Mouse (Mus musculus) left cerebral cortex, postnatal 25 days (tissue): ENCODE data around the gene Hspb7. TPM values are rescaled to one million over a fixed set of nuclear protein-coding genes. Genes with fewer than 3 reads are reported as not detected.

Experiments
- DNase-seq, 2 experiments: peaks; one replicate each; pipeline ENCODE4 v3.0.0; 2022; ENCODE audit warnings: low spot score in 2 of 2, mixed read lengths in 1 of 2
- intact Hi-C: fragments of 180-260 bp; cut with DNase I; formaldehyde crosslinking; loops from one replicate; pipeline ENCODE4 v1.15.1; 2025
- total RNA-seq, 2 experiments: library from RNA; stranded (reverse); gene quantifications; 2 replicates each; pipeline ENCODE4 v1.2.3; 2021

Hspb7 gene
- total RNA-seq, result under 1 TPM; 0.39 to 0.66 TPM

DNA sequence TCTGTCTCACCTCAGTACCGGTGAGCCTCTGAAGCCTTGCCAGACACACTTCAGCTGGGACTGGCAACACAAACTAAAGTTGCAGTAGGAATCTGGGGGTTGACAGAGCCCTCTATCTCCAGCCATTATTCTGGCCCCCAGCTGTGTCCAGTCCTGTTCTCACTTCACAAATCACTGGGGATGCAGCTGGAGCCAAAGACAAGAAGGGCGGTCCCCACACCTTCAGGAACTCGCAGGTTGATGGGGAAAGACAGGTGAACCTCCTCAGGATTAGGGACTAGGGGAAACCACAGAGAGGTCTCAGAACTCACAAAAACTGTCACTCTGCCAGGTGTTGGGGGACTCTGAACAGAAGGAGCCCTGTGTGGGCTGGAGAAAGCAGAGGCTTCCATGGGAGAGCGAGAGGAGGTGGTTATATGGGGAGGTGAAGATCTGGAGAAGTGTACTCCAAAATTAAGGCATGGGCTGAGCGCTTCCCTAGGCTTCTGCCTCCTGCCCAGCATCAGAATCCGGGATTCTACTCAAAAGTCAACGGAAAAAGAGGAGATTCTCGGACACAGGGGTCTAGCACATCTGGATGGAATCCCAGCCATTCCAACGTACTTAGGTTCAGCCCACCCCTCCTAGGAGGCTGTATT lies at the start of gene Hspb7:
Hspb7 (plus strand) TSS at position 588 of the 638 bp plus-strand sequence.
- no peak for DNase-seq
- intact Hi-C loops, result no loop called here

GRCm38 (mm10) chr4:141372426-141372825 lies 48.2 kb upstream of the Hspb7 start:
- no peak for DNase-seq
- intact Hi-C loops, result no loop called here

DNA sequence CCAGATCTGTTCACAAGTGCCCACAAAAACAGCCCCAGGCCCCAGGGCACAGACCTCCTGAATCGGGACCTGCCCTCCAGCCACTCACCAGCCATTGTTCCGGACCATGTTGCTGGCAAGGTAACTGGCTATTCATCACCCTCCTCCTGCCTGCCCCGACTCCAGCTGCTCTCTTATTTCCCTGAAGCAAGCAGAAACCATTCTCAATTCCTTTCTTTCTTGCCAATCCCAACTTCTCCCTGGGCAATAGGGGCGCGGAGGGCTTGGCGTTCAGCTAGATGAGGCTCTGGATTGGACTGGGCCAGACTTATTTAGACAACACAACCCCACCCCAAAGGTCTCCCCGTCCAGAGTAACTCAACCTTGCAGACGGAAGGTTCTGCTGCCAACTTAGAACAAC lies 40.9 kb upstream of the Hspb7 start:
- no peak for DNase-seq
- intact Hi-C loops, result no loop called here

DNA sequence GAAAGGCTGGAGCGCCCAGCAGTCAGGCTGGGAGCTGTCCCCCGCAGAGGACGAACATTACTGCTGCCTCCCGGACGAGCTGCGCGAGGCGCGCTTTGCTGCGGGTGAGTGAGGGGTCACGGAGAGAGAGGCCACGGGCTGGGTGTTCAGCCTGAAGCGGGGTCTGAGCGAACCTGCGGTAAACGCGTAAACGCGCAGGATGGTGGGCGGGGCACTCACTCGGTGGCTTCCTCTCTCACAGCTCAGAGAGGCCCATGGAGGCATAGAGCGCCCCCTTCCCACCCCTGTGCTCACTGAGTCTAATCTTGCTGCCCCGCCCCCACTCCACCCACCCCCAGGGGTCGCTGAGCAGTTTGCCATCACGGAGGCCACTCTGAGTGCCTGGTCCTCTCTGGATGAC lies 38.2 kb upstream of the Hspb7 start:
- intact Hi-C loops, result no loop called here
- no peak for DNase-seq

DNA sequence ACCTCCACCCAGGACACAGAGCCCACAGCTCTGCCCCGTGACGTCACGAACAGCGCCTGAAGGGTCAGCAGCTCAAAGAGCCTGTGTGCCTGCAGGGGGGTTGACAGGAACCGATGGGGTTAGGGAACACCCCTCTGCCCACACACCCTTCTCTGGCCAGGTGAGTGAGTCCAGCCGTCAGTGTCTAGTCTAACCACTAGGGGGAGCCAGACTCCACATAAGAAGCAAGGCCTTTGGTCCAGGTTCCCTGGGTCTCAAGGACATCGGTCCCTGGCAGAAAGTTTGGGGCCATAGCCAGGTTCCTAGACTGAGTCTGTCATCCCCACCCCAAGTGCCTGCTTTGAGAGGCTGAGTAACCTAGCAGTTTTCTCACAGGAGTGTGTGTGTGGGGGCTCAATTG lies 35.3 kb upstream of the Hspb7 start:
- peak in 1 of 2 experiments; percentile 27 for DNase-seq
- intact Hi-C loops, result loop anchor here (5.0 kb wide), 1 partner anchor 462 kb away; the partner anchor contains the start of gene Ctrc

GRCm38 (mm10) chr4:141386150-141386549 lies 34.4 kb upstream of the Hspb7 start:
- intact Hi-C loops, result loop anchor here (2.0 to 5.0 kb wide), 2 partner anchors 189 to 461 kb away; partner anchors contain the start of gene Ctrc
- no peak for DNase-seq

DNA sequence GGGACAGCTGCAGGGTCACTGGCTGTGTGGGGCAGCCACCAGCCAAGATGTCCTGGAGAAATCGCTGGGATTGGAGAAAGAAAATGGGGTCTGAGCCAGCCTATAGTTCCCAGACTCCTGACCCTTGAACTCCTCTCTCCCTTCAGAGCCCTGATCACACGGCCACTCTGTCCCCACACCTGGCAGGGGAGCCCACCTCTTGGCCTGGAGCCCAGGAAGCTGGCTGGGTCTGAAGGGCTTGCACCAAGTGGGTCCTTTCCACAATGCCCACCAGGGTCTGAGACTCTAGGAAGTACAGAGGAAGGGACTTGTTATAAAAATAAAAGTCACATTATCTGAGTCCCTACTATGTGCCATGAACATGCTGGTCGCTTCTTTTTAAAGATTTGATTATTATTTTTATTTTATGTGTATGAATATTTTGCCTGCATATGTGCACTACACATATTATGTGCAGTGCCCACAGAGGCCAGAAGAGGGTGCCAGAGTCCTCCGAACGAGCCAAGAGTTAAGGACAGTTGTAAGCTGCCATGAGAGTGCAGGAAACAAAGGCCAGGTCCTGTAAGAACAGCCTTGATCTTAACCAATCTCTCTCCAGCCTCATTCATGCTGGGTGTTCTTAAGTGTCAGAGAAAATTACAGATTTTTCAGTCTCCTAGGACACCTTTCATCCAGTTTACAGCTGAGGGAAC lies 33.3 kb upstream of the Hspb7 start:
- peak; percentile 69 to 83 for DNase-seq
- intact Hi-C loops, result loop anchor here (2.0 to 5.0 kb wide), 2 partner anchors 188 to 460 kb away; partner anchors contain the start of gene Ctrc

- intact Hi-C loops, result loop anchor here (2.0 to 5.0 kb wide), 2 partner anchors 187 to 459 kb away; partner anchors contain the start of gene Ctrc
- no peak for DNase-seq
Measured at GRCm38 (mm10) chr4:141387933-141388332, 32.6 kb upstream of the Hspb7 start.

DNA sequence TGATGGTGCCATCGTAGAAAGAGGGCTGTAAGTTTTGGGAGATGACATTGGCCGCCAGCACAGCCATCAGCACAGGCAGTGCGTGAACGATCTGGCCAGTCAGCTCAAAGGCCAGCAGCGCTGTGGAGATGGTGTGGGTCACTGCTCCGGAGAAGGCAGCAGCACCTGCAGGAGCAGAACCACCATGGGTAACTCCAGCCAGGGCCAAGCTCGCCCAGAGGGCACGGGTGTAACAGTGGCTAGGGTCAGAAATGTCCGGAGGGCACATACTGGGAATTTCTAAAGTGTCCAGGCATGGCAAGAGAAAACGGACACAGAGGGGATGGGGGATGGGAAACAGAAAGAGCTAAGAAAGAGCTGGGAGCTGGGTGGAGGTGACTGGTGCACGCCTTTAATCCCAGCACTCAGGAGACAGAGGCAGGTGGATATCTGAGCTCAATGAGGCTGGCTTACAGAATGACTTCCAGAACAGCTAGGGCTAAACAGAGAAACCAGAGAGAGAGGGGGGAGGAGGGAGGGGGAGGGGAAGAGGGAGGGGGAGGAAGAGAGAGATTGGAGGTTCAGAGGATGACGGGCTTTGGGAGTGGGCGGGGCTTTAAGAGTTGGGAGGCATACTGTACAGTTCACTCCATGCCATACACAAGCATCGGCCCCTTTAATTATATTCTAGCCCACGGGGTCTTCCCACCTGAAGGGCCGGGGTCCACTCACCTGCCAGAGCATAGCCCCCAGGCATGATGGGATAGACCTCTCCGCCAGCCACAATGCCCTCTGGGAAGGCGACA lies 31.0 kb upstream of the Hspb7 start:
- no peak for DNase-seq
- intact Hi-C loops, result loop anchor here (5.0 kb wide), 1 partner anchor 458 kb away; the partner anchor contains the start of gene Ctrc

GRCm38 (mm10) chr4:141391293-141391692 lies 29.3 kb upstream of the Hspb7 start:
- DNase-seq, result no peak
- intact Hi-C loops, result no loop called here

- intact Hi-C loops, result no loop called here
- no peak for DNase-seq
Measured at GRCm38 (mm10) chr4:141394751-141395150, 25.8 kb upstream of the Hspb7 start.

- intact Hi-C loops, result no loop called here
- DNase-seq, result no peak
Measured at GRCm38 (mm10) chr4:141397861-141398260, 22.7 kb upstream of the Hspb7 start.

DNA sequence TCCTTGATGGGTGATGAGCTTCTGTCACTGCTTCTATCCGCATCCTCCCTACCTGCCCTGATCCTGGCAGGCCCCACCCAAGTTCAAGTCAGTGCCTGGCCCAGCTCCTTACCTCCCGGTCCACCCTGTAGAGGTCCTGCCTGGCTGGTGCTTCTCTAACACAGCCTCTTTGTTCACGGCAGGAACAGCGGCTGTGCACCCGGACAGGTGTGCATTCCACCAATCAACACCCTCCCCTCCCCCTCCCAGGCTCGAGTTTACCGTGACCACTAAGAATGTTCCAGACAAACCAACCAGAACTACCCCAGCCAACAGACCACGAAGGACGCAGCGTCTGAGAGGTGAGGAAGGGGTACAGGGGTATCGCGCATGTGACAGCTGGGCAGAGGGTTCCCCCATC lies 22.0 kb upstream of the Hspb7 start, which contains the start of gene Clcnka:
Clcnka (minus strand) TSS at position 180 of the 400 bp plus-strand sequence.
- DNase-seq, result no peak
- intact Hi-C loops, result no loop called here

DNA sequence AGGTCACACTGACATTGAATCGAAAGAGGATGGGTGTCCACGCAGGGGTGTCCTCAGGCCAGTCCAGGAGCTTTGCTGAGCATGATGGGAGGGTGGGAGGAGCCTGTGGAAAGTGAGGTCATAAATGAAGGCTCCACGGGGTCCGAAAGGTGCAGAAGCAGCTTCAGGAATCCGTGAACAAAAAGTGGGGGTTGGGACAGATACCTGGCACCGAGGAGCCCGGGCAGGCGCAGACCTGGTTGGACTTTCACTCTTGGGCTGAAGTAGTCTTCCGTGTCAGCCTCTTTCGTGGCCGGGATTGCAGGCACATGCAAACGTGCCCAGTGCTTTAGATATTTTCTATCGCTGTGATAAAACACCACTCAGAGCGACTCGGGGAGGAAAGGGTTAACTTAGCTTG lies 20.4 kb upstream of the Hspb7 start:
- intact Hi-C loops, result no loop called here
- no peak for DNase-seq

GRCm38 (mm10) chr4:141404518-141405313 lies 15.9 kb upstream of the Hspb7 start:
- intact Hi-C loops, result loop anchor here (1.0 to 2.0 kb wide), 2 partner anchors 26 to 171 kb away; no protein-coding TSS in a partner anchor
- peak; percentile 86 to 94 for DNase-seq

DNA sequence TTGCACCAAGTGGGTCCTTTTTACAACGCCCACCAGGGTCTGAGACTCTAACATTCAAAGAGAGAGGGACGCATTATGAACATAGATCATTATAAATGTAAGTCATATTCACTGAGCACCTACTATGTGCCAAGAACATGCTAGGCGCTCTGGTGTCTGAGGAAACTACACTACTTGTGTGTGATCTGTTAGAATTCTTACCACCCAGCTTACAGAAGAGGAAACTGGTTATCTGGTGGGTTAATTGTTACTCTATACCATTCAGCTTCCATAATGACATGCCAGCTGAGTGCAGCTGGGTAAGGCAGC lies 15.3 kb upstream of the Hspb7 start:
- no peak for DNase-seq
- intact Hi-C loops, result loop anchor here (2.0 kb wide), 1 partner anchor 26 kb away; no protein-coding TSS in a partner anchor

DNA sequence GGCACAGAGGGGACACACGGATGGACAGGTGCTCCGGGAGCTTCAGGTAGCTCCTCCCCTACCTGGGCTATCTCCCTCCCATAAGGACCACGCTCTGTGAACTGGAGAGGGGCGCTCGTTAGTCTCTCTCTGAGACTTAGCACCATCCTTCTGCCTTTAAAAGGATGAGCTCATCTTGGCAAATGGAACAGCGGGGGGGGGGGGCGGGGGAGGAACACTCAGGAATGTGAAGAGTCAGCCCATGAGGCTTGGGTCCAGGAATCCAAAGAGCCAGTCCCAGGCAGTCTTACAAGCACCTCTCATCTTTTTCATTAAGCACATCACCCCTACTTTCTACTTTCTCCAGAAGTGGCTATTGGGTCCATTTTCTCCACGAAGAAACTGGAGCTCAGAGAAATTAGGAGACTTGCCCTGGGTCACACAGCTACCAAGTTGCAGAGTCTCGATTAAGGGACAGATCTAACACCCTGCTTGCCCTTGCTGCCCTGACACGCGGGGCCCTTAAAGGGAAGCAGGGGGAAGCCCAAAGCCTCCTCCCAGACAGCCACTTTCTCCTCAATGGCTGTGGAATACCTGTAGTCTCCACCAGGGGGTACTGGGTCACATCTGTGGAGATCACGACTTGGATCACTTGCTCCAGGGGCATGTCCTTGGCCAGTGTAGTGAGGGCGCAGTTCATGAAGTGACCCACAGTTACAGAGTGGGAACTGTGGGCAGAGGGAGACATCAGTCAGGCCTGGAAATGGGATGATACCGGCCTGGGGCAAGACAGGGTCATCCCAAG lies 13.9 kb upstream of the Hspb7 start:
- intact Hi-C loops, result no loop called here
- no peak for DNase-seq

GRCm38 (mm10) chr4:141408577-141408976 lies 12.0 kb upstream of the Hspb7 start:
- DNase-seq, result no peak
- intact Hi-C loops, result no loop called here
